Mouse (Mus musculus): ENCODE measurements at regions not wholly inside any gene's neighbourhood (a gene's known extent, or its start where the extent isn't known, plus 50 kb on each side); places are given as distances from the start of the nearest gene placed in this dataset.

- in situ Hi-C loops (cut with MboI, MseI): no loop called here
These were observed 805.2 kb downstream of the Olfm4 start for GRCm38 (mm10) chr14:80789131-80789530.

DNA sequence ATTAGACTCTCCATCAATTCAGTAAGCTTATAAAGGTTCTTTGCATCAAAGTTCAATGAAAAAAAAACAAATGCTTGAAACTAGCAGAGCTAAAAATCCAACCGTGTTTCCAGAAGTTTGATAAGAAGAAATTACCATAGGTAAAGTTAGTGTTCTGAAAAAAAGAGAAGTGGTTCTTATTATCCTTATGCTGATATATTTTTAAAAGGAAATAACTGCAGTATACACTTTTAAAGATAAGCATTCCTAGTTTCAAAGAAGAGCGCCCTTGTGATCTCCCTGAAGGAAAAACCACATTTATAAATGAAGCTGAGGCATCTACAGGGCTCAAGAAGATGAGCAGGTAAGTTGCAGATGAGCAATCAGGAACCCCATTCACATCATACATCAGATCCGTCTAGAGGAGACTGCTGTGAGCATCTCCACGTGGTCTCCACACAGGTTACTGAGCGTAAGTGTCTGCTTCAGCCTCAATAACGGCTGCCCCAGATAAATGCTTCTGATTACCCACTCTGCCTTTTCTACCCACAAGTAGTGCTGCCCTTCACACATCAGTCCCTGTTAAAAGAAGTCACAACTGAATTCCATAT is 815.6 kb downstream of the Olfm4 start:
- in situ Hi-C loops (cut with MboI, MseI): no loop called here

DNA sequence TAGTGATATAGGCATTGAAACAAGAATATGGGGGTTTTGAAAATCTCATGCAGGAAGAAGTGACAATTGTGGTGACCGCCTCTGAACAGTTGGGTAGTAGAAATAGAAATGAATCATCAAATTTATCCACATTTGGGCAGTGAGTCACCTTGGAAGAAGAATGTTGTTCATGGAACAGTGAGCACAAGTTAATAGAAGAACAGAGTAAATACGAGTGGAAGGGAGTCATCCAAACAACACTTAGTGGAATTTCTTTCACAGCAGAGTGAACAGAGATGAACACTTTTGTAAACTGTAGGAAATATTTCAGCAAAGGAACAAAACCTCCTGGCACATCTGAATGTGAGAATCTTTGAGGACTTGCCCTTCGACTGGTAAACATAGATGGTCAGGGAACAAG is 846.6 kb downstream of the Olfm4 start:
- in situ Hi-C loops (cut with MboI, MseI): no loop called here

DNA sequence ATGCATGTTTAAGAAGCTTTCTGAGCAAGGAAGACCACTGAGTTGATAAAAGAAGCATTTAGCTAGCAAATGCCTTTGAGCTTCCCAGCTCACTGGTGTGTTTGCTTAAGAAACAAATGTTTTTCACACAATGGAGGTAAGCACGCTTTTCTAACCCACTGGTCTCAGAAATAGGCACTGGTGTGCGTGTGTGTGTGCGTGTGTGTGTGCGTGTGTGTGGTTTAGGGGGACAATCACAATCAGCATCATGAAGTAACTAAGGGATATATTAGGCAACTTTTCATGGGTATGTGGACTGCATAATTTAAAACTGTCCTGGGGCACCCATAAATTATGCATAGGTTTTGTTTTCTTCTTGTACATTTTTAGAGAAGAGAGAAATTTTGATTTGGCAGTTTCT is 860.7 kb downstream of the Olfm4 start:
- in situ Hi-C loops (cut with MboI, MseI): loop anchor here (10.0 kb wide), 1 partner anchor 1140 kb away; no protein-coding TSS in a partner anchor

GRCm38 (mm10) chr14:80845576-80846269 is 861.8 kb downstream of the Olfm4 start:
- in situ Hi-C loops (cut with MboI, MseI): loop anchor here (10.0 kb wide), 1 partner anchor 1141 kb away; no protein-coding TSS in a partner anchor

DNA sequence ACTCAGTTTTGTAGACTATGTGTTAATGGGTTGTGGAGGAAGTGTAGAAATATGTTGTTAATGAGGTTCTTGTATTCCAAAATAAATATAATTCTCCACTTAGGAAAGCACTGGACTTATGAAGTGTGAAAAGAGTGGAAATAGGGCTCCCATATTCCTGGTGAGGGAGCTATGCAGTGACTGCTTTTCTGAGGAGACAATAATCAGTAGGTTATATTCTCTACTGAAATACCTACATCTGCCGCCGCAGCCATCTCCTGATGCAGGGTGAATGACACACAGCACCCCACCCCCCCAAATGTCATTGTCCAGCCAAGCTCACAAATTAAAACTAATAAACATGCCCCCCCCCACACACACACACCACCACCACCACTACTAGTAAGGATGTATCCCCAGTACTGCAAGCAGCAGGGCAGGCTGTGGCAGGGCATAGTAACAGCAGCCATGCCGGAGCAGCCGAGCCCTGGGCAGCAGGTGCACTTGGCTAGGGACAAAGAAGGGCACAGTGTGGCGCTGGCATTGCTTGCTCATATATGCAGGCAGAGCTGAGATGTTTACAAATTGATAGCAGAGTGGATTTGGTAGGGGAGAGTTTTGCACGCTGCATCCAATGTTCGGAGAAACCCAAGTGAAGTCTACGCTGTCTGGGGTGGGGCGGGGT is 862.7 kb downstream of the Olfm4 start:
- in situ Hi-C loops (cut with MboI, MseI): loop anchor here (10.0 kb wide), 1 partner anchor 1142 kb away; no protein-coding TSS in a partner anchor
